Mouse (Mus musculus) liver, postnatal 0 days (tissue): ENCODE measurements around the gene Hmgcl. TPM values are rescaled to one million over a fixed set of nuclear protein-coding genes. Genes with fewer than 3 reads are reported as not detected.

Experiments used
- ATAC-seq: fragments of 200-750 bp; cut with Nextera tagmentation; 2 replicates; pipeline ENCODE4 v1.8.0; 2017; ENCODE audit warnings: mild to moderate bottlenecking, moderate library complexity
- DNase-seq: peaks from one replicate; pipeline ENCODE4 v3.0.0-alpha.2; 2016
- H3K27ac ChIP-seq: fragments of 300-500 bp; sonication (generic); 2 replicates; pipeline ENCODE4 v1.5.1; 2014; ENCODE audit warnings: antibody characterized with exemption, moderate library complexity, mild to moderate bottlenecking, low read depth
- H3K27me3 ChIP-seq: fragments of 300-500 bp; sonication (generic); 2 replicates; pipeline ENCODE4 v1.6.1; 2014; ENCODE audit warnings: low read length, control low read depth, mixed read lengths; ENCODE audit not compliant: insufficient read depth
- H3K36me3 ChIP-seq: fragments of 300-500 bp; sonication (generic); replicated peaks from 2 replicates; pipeline ENCODE4 v1.6.1; 2014; ENCODE audit warnings: mild to moderate bottlenecking, control low read depth, low read length, moderate library complexity, mixed read lengths; ENCODE audit not compliant: insufficient read depth
- H3K4me1 ChIP-seq: fragments of 300-500 bp; sonication (generic); 2 replicates; pipeline ENCODE4 v1.6.1; 2014; ENCODE audit warnings: antibody characterized with exemption, mild to moderate bottlenecking, control low read depth; ENCODE audit not compliant: insufficient read depth
- H3K4me2 ChIP-seq: fragments of 300-500 bp; sonication (generic); 2 replicates; pipeline ENCODE4 v1.6.1; 2014; ENCODE audit warnings: low read depth, mild to moderate bottlenecking, low read length, moderate library complexity, mixed read lengths
- H3K4me3 ChIP-seq: fragments of 300-500 bp; sonication (generic); 2 replicates; pipeline ENCODE4 v1.5.1; 2014; ENCODE audit warnings: low read depth, low read length
- H3K9ac ChIP-seq: fragments of 300-500 bp; sonication (generic); replicated peaks from 2 replicates; pipeline ENCODE4 v1.6.1; 2014; ENCODE audit warnings: mild to moderate bottlenecking, moderate library complexity
- H3K9me3 ChIP-seq: fragments of 300-500 bp; sonication (generic); 2 replicates; pipeline ENCODE4 v1.6.1; 2016; ENCODE audit warnings: mild to moderate bottlenecking, control low read depth, low read length, mixed read lengths
- CTCF ChIP-seq: sonication (generic); IDR thresholded peaks from 2 replicates; pipeline ENCODE4 v1.5.1; 2016; ENCODE audit warnings: antibody characterized with exemption, low read depth
- EP300 ChIP-seq: IDR thresholded peaks from 2 replicates; pipeline ENCODE4 v1.6.1; 2016; ENCODE audit warnings: antibody characterized with exemption, low read depth, mild to moderate bottlenecking
- WGBS: fragments of 180-500 bp; shearing (Covaris S2); extraction: QIAGEN DNeasy Blood & Tissue Kit; methylation state at CpG from one replicate; pipeline ENCODE4 v1.1.7; 2014; ENCODE audit not compliant: insufficient replicate concordance; 5-methylcytosine and 5-hydroxymethylcytosine counted together
- polyA plus RNA-seq: library from polyadenylated mRNA; unstranded; fragments of >200 nt; fragmentation: Nextera tagmentation; extraction: Ambion mirVana; gene quantifications from 2 replicates; pipeline ENCODE4 v1.2.1, GENCODE M21; 2015

Gene Hmgcl
- 351 and 364 TPM in 2 replicates for polyA plus RNA-seq

GRCm38 (mm10) chr4:135946278-135946658 lies at the start of gene Hmgcl:
TSS of gene Hmgcl (plus strand) at chr4:135946448.
- Histone ChIP-seq H3K9ac (peak within 1 kb of the TSS; percentile 93), H3K9me3 (no peaks in the 10 kb centered on the region), H3K4me2 (peak within 1 kb of the TSS; percentile 81), H3K27me3 (no peaks in the 10 kb centered on the region), H3K36me3 (peaks cover 2% of the 10 kb centered on the region; the same call in 1 of the 2 replicates), H3K4me1 (peaks cover 26% of the 10 kb centered on the region), H3K27ac (peak within 1 kb of the TSS; percentile 89), H3K4me3 (peak within 1 kb of the TSS; percentile 86)
- peak; percentile 78 for ATAC-seq
- no peak for TF ChIP-seq EP300
- no peak for TF ChIP-seq CTCF
- WGBS, result 0% methylated on average over 23 of the region's 23 CpGs
- peak; percentile 97 for DNase-seq

- Histone ChIP-seq H3K9me3 (no peaks in the 10 kb centered on the region), H3K27ac (peak overlapping the region; percentile 85), H3K9ac (no peak overlapping the region; the same call in 1 of the 2 replicates), H3K36me3 (no peaks in the 10 kb centered on the region), H3K4me1 (peaks cover 28% of the 10 kb centered on the region), H3K4me3 (no peak overlapping the region), H3K4me2 (peak overlapping the region; percentile 70), H3K27me3 (no peaks in the 10 kb centered on the region)
- DNase-seq (peak; percentile 78), ATAC-seq (peak; percentile 92)
- TF ChIP-seq EP300, result peak; percentile 53
- no peak for TF ChIP-seq CTCF
- 12% methylated on average over 8 of the region's 9 CpGs for WGBS
Observed at GRCm38 (mm10) chr4:135898380-135899049, 47.7 kb upstream of the Hmgcl start.

- H3K4me3 ChIP-seq, result no peak overlapping the region
- no peak for ATAC-seq
- no peaks in the 10 kb centered on the region for H3K27me3 ChIP-seq
- 68% methylated on average over 7 of the region's 7 CpGs for WGBS
- H3K4me1 ChIP-seq, result peaks cover 28% of the 10 kb centered on the region
- DNase-seq, result peak; percentile 43
- TF ChIP-seq EP300 (no peak), CTCF (no peak)
- 0 out of 2 replicates have a peak overlapping the region, but pooled peaks have one; percentile 7 for H3K9ac ChIP-seq
- no peaks in the 10 kb centered on the region for H3K9me3 ChIP-seq
- no peaks in the 10 kb centered on the region for H3K36me3 ChIP-seq
- peak overlapping the region; percentile 85 for H3K27ac ChIP-seq
- H3K4me2 ChIP-seq, result no peak overlapping the region
Observed at GRCm38 (mm10) chr4:135899050-135899448, 47.2 kb upstream of the Hmgcl start.

GRCm38 (mm10) chr4:135900008-135900407 lies 46.2 kb upstream of the Hmgcl start:
- ATAC-seq, result no peak
- TF ChIP-seq EP300 (no peak), CTCF (no peak)
- WGBS, result 68% methylated on average over 5 of the region's 5 CpGs
- DNase-seq, result peak; percentile 49
- Histone ChIP-seq H3K4me2 (no peak overlapping the region; the same call in 1 of the 2 replicates), H3K36me3 (no peaks in the 10 kb centered on the region), H3K27ac (no peak overlapping the region), H3K9ac (no peak overlapping the region), H3K27me3 (no peaks in the 10 kb centered on the region), H3K4me3 (no peak overlapping the region), H3K9me3 (no peaks in the 10 kb centered on the region), H3K4me1 (peaks cover 24% of the 10 kb centered on the region)

- H3K9me3 ChIP-seq, result no peaks in the 10 kb centered on the region
- H3K4me1 ChIP-seq, result peaks cover 20% of the 10 kb centered on the region
- no peaks in the 10 kb centered on the region for H3K27me3 ChIP-seq
- WGBS, result 75% methylated on average over 4 of the region's 4 CpGs
- H3K9ac ChIP-seq, result no peak overlapping the region
- H3K27ac ChIP-seq, result no peak overlapping the region
- H3K4me2 ChIP-seq, result no peak overlapping the region
- ATAC-seq, result no peak
- H3K36me3 ChIP-seq, result no peaks in the 10 kb centered on the region
- TF ChIP-seq CTCF, result no peak
- TF ChIP-seq EP300, result no peak
- DNase-seq, result no peak
- H3K4me3 ChIP-seq, result no peak overlapping the region
Observed at GRCm38 (mm10) chr4:135902606-135903242, 43.5 kb upstream of the Hmgcl start.

- 82% methylated on average over 1 of the region's 1 CpGs for WGBS
- TF ChIP-seq CTCF, result no peak
- no peak for TF ChIP-seq EP300
- no peak overlapping the region for H3K27ac ChIP-seq
Observed at GRCm38 (mm10) chr4:135904810-135905209, 41.4 kb upstream of the Hmgcl start.

More at GRCm38 (mm10) chr4:135904810-135905209, 41.4 kb upstream of the Hmgcl start:
- Histone ChIP-seq H3K27me3 (no peaks in the 10 kb centered on the region), H3K4me2 (no peak overlapping the region), H3K9me3 (no peaks in the 10 kb centered on the region), H3K4me1 (0 out of 2 replicates have a peak, but pooled peaks cover 3% of the 10 kb centered on the region), H3K4me3 (no peak overlapping the region), H3K9ac (no peak overlapping the region), H3K36me3 (no peaks in the 10 kb centered on the region)
- DNase-seq (no peak), ATAC-seq (no peak)
